Mouse (Mus musculus) heart, postnatal 10 days (tissue): ENCODE measurements around the gene Smarce1. TPM values are rescaled to one million over a fixed set of nuclear protein-coding genes. Genes with fewer than 3 reads are reported as not detected.

ENCODE experiments used
- DNase-seq, 2 experiments: peaks; one replicate each; pipeline ENCODE4 v3.0.0; 2021
- intact Hi-C: fragments of 180-260 bp; cut with DNase I; formaldehyde crosslinking; loops from one replicate; pipeline ENCODE4 v1.15.1; 2025
- total RNA-seq, 2 experiments: library from RNA; stranded (reverse); gene quantifications; 2 replicates each; pipeline ENCODE4 v1.2.3; 2021

The Smarce1 gene
- total RNA-seq, 2 experiments from 2014 or later: 68.3 to 76.9 TPM

DNA sequence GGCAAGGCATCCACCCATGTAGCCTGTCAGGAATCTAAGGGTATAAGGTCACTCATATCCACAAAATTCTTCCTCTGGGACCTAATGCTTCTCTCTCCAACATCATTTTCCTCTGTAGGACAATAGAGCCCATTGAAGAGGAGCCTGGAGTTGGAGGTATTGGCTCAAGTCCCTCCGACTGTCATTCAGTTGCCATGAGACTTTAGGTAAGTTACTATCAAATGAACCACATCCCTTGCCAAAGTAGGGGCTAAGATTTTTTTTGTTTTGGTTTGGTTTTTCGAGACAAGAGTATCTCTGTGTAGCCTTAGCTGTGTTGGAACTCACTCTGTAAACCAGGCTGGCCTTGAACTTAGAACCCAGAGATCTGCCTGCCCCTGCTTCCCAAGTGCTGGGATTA, 59.4 kb downstream of the Smarce1 start:
- intact Hi-C loops: no loop called here
- no peak for DNase-seq

GRCm38 (mm10) chr11:99170547-99171267, 60.1 kb downstream of the Smarce1 start:
- intact Hi-C loops: no loop called here
- no peak for DNase-seq

GRCm38 (mm10) chr11:99170005-99170404, 60.8 kb downstream of the Smarce1 start:
- no peak for DNase-seq
- intact Hi-C loops: no loop called here

- intact Hi-C loops: no loop called here
- DNase-seq: no peak
Observed at GRCm38 (mm10) chr11:99169438-99169837, 61.4 kb downstream of the Smarce1 start.

GRCm38 (mm10) chr11:99168030-99168474, 62.8 kb downstream of the Smarce1 start:
- intact Hi-C loops: no loop called here
- no peak for DNase-seq

- intact Hi-C loops: no loop called here
- no peak for DNase-seq
Observed at GRCm38 (mm10) chr11:99167576-99167975, 63.2 kb downstream of the Smarce1 start.

- intact Hi-C loops: no loop called here
- DNase-seq: no peak
Observed at GRCm38 (mm10) chr11:99166241-99166640, 64.6 kb downstream of the Smarce1 start.

GRCm38 (mm10) chr11:99165031-99165752, 65.6 kb downstream of the Smarce1 start:
- no peak for DNase-seq
- intact Hi-C loops: no loop called here

DNA sequence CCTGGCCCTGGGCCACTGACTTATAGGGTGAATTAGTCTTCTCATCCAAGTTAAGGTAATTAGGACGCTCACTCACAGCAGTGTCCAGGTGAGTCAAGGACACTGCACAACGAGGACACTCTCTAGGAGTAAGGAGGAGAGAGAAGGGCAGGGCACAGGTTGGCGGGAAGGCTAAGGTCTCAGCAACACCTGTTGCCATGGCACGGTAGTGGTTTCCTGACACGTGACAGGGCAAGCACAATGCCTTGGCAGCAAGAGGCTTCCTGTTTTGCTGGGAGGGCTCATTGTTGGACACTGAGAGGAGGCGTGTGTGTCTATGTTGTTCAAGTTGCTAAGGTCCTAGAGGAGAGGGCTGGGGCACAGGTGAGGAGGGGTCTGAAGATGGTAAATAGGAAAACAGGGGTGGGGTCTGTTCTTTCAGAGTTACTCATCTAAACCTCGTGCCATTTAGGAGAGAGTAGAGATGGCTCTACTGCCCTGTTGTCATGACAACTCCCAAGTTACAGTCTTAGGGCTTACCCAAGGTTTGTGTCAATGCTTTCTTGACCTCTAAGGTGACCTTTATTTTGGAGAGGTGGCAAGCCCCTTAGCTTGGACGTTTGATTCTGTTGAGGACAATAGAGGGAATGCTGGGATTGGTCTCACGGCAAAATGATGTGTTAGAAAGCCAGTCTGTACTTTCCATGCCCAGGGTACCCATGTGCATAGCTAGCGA, 67.7 kb downstream of the Smarce1 start:
- intact Hi-C loops: no loop called here
- DNase-seq: no peak

DNA sequence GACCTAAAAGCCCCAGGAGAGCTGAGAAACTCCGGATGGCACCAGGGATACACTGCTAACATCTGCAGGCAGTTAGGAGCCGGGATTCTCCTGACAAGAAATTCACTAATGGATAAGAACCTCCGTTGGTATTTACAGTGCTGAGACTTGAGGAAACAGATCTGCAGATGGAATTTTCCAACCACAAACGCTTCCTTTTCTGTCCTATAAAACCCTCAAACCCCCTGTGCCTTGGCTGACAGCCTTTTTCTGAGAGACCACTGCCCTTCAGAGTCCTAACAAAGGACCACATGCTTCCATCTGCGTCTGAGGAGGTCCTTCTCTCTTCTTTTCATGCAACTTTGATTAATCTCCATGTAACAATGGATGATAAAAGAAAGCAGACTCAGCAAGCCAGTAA, 69.2 kb downstream of the Smarce1 start:
- intact Hi-C loops: no loop called here
- DNase-seq: no peak

DNA sequence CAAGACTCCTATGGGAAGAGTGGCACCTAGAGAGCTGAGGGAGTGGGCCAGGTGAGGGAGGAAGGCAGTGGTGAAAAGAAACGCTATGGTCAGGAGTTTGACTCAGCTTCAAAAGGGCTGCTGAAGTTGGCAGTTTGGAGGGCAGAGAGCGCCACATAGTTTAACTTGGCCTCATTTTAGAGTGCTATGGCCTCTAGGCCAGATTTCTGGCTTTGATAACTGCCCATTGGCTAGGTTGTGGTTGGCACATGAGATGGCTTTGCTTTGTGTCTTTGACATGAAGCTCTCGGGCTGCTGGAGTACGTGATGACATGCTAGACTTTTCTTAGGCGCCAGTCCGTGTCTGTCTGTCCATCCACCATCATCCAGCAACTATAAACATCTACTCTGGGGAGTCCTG, 70.6 kb downstream of the Smarce1 start:
- DNase-seq: no peak
- intact Hi-C loops: no loop called here

Other genes with a start within 250 kb of the Smarce1 start
- gene Gjd3, start 248.0 kb downstream of the Smarce1 start, total RNA-seq: 1 to 10 TPM; 1.3 to 2.0 TPM
- gene Top2a, start 206.8 kb downstream of the Smarce1 start, total RNA-seq: 10 to 100 TPM; 53.3 to 57.0 TPM
- 100 to 1,000 TPM; 192 to 218 TPM for gene Igfbp4, start 189.8 kb downstream of the Smarce1 start, total RNA-seq
- under 1 TPM; 0.12 TPM for gene Tns4, start 141.7 kb downstream of the Smarce1 start, total RNA-seq
- gene Ccr7, start 75.9 kb downstream of the Smarce1 start, total RNA-seq: under 1 TPM; 0.42 to 0.62 TPM
- gene Krt222, start 13.1 kb upstream of the Smarce1 start, total RNA-seq: 10 to 100 TPM; 12.6 to 18.9 TPM
- not detected for gene Krt24, start 54.2 kb upstream of the Smarce1 start, total RNA-seq
- gene Krt25, start 91.9 kb upstream of the Smarce1 start, total RNA-seq: not detected
- gene Krt26, start 106.9 kb upstream of the Smarce1 start, total RNA-seq: not detected
- not detected for gene Krt27, start 120.1 kb upstream of the Smarce1 start, total RNA-seq
- not detected for gene Krt28, start 143.9 kb upstream of the Smarce1 start, total RNA-seq
- 1 to 10 TPM; 6.8 to 9.7 TPM for gene Krt10, start 158.3 kb upstream of the Smarce1 start, total RNA-seq
- gene Krt12, start 191.2 kb upstream of the Smarce1 start, total RNA-seq: not detected
- gene Krt20, start 207.1 kb upstream of the Smarce1 start, total RNA-seq: under 1 TPM; 0.26 to 0.30 TPM